Mouse (Mus musculus) MN1 (cell line): ENCODE measurements at regions not wholly inside any gene's neighbourhood (a gene's known extent, or its start where the extent isn't known, plus 50 kb on each side); places are given as distances from the start of the nearest gene placed in this dataset.

ENCODE experiments used
- DNase-seq: peaks from one replicate; pipeline ENCODE4 v3.0.0-alpha.2; 2016; ENCODE audit warnings: low spot score

- DNase-seq, result no peak
These were observed 84.7 kb upstream of the Errfi1 start for GRCm38 (mm10) chr4:150769043-150769442.

DNA sequence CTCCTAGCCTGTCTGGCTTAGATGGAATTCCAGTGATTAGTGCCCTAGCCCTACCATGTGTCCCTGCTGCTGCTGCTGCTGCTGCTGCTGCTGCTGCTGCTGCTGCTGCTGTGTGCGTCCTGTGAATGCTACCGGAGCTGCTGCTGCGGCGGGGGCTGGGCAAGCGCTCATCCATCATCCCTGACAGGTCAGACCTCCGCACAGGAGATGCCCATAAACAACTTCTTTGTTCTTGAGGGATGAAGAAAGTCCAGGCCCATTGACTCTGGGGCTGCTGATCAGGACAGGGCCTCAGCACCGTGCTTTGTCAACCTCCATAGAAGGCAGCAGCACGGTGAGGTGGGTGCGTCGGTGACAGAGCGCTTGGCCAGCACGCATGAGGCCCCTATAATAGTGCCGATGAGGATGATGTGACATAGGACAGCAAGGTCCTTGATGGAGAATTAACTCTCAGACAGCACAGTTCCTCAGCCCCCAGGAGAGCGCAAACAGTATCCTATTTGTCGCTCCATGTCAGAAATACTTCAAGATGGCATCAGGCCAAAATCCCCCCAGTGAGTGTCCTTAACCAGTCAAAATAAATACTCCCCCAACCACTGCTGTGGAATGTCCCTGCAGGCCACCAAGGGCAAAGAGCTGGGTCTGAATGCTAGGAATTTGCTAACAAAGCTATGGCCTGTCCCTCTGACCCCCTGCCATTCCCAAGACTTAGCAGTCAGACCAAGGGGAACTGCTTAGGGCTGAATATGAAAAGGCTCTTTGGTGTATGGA, 95.1 kb upstream of the Errfi1 start:
- peak; percentile 44 for DNase-seq

DNA sequence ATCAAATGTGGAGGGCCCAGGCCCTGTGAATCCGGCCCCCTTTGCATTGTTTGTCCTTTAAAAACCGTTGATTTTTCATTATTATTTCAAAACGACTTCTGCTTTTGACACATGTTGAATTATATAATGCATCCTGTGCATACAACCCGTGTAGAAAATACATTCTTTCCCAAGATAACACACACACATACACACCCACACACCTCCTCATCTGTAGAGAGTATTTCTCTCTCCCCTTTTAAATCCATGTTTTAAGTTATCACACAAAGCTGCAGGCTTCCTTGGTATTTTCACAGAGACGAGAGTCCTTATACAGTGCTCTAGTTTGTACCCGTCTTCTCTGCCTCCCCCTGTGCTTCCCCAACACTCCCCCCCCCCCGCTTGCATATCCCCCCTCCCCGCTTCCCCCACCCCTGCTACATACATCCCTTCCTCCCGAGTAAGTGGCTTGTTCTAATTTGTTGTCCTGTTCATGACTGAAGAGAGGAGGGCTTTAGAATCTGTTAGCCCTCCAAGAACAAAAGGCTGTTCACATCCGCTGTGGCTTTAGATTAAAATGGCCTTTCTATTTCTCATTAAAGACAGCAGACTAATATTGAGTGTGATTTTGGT, 95.8 kb upstream of the Errfi1 start:
- DNase-seq, result no peak

- no peak for DNase-seq
These were observed 96.4 kb upstream of the Errfi1 start for GRCm38 (mm10) chr4:150757291-150757741.

DNA sequence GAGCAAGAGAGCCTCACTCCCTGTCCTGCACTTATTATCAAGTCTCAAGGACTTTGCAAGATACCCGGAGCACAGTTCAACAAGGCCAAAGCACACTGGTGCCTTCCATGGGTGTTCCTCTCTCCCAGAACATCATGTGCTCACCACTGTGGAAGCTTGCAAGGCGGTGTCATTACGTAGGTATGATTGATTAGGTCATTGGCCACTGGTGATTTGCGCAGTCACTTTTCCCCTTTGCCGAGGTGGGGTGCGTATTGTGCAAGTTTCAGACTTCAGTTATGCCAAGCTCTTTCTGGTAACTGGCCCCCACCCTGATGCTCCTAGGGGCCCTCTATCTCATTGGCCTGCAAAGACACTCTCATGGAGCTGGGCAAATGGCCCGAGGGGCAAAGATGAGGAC, 98.3 kb upstream of the Errfi1 start:
- no peak for DNase-seq

- no peak for DNase-seq
These were observed 100.2 kb upstream of the Slc45a1 start for GRCm38 (mm10) chr4:150752151-150752550.

DNA sequence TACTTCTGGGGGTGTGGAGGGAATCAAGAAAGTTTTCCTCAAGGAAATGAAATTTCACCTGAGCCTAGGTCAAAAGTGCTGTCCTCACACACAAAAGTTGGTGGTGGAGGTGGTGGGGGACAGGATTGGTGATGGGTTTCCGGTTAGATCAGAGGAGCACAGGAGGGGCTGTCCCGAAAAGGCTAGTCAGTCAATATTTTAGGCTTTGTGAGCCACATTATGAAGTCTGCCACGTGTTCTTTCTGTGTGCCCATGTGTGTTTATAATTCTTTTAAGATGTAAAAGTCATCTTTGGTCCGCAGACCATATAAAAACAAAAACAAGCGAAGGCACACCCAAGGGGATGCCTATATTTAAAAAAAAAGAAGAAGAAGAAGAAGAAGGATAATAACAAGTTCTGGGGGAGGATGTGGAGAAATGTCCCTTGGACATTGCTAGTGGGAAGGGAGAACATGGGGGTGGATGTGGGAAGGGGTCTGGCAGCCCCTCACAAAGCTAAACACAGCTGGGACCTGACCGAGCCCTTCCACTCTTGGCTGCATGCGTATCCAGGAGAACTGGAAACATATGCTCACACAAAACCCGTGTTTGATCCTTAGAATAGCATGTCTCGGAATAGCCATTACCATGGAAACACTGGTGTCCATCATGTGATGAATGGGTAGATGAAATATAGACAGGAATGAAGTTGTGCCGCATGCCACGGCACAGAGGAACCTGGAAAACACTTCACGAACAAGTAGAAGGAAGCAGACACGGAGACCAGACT, 98.7 kb upstream of the Slc45a1 start:
- DNase-seq, result no peak

DNA sequence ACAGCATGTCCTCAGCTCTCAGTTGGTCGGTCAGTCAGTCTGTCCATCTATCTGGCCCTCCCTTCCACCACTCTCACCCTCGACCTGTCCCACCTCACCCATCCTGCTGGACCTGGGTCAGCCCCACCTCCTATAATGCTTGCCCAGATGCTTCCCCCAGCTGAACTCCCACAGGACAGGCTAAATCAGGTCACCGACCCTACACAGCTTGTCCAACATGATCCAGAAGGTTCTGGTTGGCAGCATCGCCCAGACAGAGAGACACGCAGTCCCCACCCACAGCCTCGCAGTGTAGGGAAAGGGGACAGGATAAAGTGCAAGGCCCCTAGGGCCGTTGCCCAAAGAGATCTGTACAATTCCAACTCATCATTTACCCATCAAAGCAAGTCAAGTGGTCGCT, 97.1 kb upstream of the Slc45a1 start:
- no peak for DNase-seq

DNA sequence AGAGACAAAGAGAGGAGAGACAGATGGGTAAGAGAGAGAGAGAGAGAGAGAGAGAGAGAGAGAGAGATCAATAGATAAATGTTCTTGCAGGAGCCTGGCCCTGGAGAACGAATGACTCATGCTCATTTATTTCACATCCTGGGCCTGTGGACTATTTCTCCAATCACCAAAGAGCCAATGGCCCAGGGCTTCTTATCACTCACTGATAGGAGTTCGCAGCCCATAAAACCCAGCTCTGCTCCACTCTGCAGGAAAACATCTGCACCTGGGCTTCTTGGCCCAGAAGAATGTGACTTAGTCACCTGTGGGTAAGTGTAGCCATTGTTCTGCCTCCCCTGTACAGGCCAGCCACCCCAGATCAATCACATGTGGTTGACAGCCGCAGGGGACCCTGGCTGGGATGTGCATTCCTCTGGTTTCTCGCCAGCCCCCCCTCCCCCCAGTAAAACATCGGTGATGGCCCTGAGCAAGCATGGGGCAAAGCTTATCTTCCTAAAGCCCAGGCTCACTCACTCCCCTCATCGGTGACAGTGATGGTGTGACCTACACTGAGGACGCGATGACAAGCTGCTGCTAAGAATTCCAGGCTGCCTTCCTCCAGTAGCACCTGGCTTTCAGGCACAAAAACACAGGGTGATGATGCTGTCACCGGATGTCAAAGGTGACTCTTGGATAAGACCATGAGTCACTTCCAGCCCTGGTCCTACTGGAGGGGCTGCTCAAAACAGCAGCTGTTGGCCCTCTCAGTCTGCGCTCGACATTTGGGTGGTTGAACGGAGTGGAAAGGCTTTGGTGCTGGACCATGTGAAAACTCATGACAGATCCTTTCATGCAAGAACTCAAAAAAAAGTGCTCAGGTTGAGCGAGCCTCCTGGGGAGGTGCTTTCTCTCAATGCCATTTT, 96.4 kb upstream of the Slc45a1 start:
- DNase-seq, result peak; percentile 47

- peak; percentile 66 for DNase-seq
These were observed 94.5 kb upstream of the Slc45a1 start for GRCm38 (mm10) chr4:150746430-150746923.

- DNase-seq, result peak; percentile 89
These were observed 93.8 kb upstream of the Slc45a1 start for GRCm38 (mm10) chr4:150745529-150746429.

DNA sequence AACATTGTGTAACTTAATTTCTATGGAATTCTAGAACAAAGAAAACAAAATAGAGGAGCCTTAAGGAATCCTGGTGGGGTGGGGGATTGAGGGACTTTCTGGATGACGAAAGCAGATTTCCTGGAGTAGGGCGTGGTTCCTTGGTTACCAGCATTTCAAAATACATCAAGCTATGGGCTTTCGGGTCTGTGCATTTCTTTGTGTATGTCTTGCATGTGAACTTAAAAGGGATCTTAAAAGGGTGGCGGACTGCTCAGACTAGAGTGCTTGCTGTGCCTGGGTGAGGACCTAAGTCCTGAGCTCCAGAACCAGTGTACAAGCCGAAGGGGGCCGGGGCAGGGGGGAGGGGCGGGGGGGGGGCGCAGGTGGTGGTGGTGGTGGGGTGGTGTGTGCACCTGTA, 91.5 kb upstream of the Slc45a1 start:
- DNase-seq, result no peak

- no peak for DNase-seq
These were observed 91.1 kb upstream of the Slc45a1 start for GRCm38 (mm10) chr4:150743103-150743502.

DNA sequence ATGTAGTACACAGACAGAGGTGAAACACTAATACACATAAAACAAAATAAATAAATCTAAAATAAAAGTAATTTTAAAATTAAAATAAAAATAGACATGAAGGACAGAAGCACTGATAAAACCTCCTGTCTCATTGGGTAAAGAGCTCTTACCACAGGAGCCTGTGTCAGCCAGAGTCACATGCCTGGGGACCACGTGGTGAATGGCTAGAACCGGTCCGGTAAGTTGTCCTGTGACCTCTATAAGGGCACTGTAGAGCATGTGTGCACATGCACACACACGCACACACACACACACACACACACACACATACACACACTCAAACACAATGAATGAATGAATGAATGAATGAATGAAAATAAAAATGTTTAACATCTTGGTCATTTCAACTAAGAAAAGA, 89.8 kb upstream of the Slc45a1 start:
- DNase-seq, result no peak

DNA sequence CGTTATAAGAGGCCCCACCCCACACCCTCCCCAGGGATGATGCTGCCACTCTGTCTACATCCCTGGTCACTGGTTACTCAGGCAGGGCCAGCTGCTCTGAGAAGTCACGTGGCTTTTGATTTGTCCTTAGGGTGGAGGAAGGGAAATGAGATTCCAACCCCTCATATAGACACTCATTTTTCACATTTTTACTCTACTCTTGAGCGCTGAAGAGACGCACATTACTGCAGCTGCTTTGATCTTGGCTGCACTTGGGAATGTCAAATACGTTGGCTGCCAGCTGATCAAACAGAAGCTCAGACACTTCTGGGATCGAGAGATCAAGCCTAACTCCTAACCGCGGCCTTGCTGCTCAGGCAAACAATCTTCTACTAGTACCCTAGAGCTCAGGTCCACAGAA, 88.2 kb upstream of the Slc45a1 start:
- no peak for DNase-seq

GRCm38 (mm10) chr4:150738736-150739135, 86.8 kb upstream of the Slc45a1 start:
- no peak for DNase-seq

DNA sequence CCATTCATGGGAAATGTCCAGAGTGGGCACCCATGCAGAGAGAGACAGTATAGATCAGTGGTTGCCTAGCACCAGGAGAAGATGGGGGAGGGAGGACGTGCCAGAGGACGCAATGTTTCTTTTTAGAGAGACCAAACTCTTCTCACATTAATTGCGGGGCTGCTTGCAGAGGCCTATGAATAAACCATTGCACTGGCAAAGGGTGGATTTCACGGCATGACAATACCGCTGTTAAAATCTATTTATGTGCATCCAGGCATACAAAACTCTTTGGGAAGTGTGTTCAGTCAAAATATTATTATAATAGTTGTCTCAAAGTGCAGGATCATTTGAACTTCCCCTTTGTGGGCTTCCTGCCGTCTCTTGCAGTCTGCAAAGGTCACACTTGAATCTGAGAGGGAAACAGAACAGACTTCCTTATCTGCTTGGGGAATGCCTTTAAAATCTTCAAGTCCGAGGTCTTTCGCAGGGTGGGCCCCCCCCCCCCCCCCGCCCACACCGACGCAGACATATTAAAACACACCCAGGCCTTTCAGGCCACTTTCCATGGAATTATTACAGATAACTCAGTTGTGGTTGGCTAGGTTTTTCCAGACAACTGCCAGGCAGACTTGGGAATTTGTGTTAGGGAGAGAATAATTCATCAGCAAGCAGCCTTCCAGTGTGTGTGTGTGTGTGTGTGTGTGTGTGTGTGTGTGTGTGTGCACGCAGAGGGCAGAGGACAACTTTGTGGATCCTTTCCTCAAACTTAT, 78.3 kb upstream of the Slc45a1 start:
- no peak for DNase-seq

DNA sequence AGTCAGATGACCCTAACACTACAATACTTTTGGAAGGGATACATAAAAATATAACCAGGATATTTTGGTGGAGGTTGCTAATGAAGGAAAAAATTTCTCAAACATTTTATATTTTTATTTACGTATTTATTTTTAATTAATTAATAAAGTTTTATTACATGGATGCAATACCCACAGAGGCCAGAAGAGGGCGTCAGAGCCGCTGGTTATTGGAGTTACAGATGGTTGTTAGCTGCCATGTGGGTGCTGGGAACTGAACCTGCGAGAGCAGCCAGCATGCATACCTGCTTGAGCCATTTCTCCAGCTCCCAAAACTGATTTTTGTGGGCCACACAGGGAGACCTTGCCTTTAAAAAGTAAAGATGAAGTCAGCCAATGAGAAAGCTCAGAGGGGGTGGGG, 74.6 kb upstream of the Slc45a1 start:
- no peak for DNase-seq

GRCm38 (mm10) chr4:150726136-150726480, 74.1 kb upstream of the Slc45a1 start:
- no peak for DNase-seq
